8 mouse cellular contexts compared by ENCODE assay signal in the genomic region with DNA sequence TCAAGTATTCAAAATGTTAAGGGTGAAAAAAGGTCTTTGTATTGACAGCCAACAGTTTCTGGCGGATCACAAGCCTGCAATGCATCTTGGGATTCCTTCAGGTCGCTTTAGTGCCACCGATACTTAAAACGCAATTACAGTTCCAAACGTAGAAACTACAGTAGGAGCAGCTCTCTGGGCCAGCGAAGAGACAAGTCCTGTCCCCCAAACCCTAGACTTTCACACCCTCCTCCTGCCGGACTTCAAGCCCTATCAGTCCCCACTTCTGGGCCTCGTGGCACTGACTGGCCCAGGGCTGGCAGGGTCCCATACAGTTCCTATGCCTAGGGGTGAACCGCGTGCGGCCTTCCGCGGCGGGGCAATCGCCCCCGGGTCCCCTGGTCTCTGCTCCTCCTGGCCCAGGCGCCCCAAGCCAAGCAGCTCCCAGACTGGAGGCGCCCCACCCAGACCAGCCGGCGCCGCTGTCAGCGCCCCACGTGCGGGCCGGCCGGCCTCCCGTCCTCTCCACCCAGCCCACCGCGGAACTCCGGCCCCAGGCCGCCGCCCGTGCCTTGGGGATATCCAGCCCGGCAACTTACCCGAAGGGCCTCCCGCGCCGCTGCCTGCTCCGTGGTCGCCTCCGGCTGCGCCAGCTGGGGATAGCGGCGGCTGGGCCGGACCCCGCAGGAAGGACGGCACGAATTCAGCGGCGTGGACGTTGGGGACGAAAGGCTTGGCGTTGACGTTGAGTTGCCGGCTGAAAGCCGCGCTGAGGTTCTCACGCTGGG. TPM values are rescaled to one million over a fixed set of nuclear protein-coding genes. Genes with fewer than 3 reads are reported as not detected.
DNase-seq lines count a peak whose midpoint lies in the region; ATAC-seq lines count a peak whose summit lies in the region.

No protein-coding gene starts in this region.

- H3K27me3 ChIP-seq in embryonic facial prominence, embryonic 11.5 days (ENCODE audit: control insufficient read depth, insufficient read depth, low read length): no peaks in the 10 kb centered on the region
- H3K27me3 ChIP-seq in limb, embryonic 15.5 days: no peaks in the 10 kb centered on the region
- no peaks in the 10 kb centered on the region for H3K27me3 ChIP-seq in midbrain, embryonic 16.5 days (ENCODE audit: control insufficient read depth, insufficient read depth, low read depth, low read length)

- no peaks in the 10 kb centered on the region; the same call in 1 of the 2 replicates for H3K4me1 ChIP-seq in embryonic facial prominence, embryonic 11.5 days (ENCODE audit: control insufficient read depth, insufficient read depth, low read length)
- H3K4me1 ChIP-seq in limb, embryonic 15.5 days: peaks cover 8% of the 10 kb centered on the region; the same call in 1 of the 2 replicates
- peaks cover 17% of the 10 kb centered on the region for H3K4me1 ChIP-seq in midbrain, embryonic 16.5 days (ENCODE audit: control insufficient read depth, insufficient read depth, low read length)

- WGBS in embryonic facial prominence, embryonic 11.5 days: under 1% methylated on average over 47 of the region's 58 CpGs
- WGBS in limb, embryonic 15.5 days: under 1% methylated on average over 58 of the region's 58 CpGs
- WGBS in midbrain, embryonic 16.5 days: under 1% methylated on average over 58 of the region's 58 CpGs

- peak; percentile 64 for DNase-seq in 3T3-L1 (ENCODE audit: low read depth, low spot score)
- DNase-seq in adrenal gland, adult 8-10 months: peak; percentile 39
- peak; percentile 36 for DNase-seq in embryonic facial prominence, embryonic 11.5 days (ENCODE audit: low spot score)
- peak; percentile 96 for DNase-seq in heart, adult 11 months
- DNase-seq in kidney, adult 18-20 months: peak; percentile 62
- DNase-seq in spleen, postnatal 4 days (ENCODE audit: low spot score in 2 of 2): peak; percentile 54 to 83

- peak overlapping the region; percentile 95 for H3K9ac ChIP-seq in embryonic facial prominence, embryonic 11.5 days (replicated peaks; ENCODE audit: low read length)
- H3K9ac ChIP-seq in limb, embryonic 15.5 days: peak overlapping the region; percentile 93
- H3K9ac ChIP-seq in midbrain, embryonic 16.5 days (ENCODE audit: low read depth, low read length): peak overlapping the region; percentile 93

- ATAC-seq in embryonic facial prominence, embryonic 11.5 days (replicated peaks; ENCODE audit: insufficient number of reproducible peaks, low FRiP score, low TSS enrichment, low read depth): peak; percentile 46
- peak; percentile 15; the same call in 1 of the 2 replicates for ATAC-seq in limb, embryonic 15.5 days (ENCODE audit: insufficient number of reproducible peaks, low FRiP score, low TSS enrichment, low read depth)
- peak; percentile 26 for ATAC-seq in midbrain, embryonic 16.5 days

- peak overlapping the region; percentile 100 for H3K4me3 ChIP-seq in embryonic facial prominence, embryonic 11.5 days (ENCODE audit: low read depth, low read length)
- H3K4me3 ChIP-seq in limb, embryonic 15.5 days: peak overlapping the region; percentile 100
- H3K4me3 ChIP-seq in midbrain, embryonic 16.5 days (ENCODE audit: low read depth, low read length): peak overlapping the region; percentile 100

- no peaks in the 10 kb centered on the region for H3K36me3 ChIP-seq in embryonic facial prominence, embryonic 11.5 days (replicated peaks; ENCODE audit: control insufficient read depth, insufficient read depth, low read depth, low read length)
- H3K36me3 ChIP-seq in limb, embryonic 15.5 days: peaks cover 3% of the 10 kb centered on the region; the same call in 1 of the 2 replicates
- H3K36me3 ChIP-seq in midbrain, embryonic 16.5 days (ENCODE audit: control insufficient read depth, insufficient read depth, low read length): no peaks in the 10 kb centered on the region

- peak overlapping the region; percentile 82 for H3K4me2 ChIP-seq in embryonic facial prominence, embryonic 11.5 days (ENCODE audit: low read depth, low read length)
- peak overlapping the region; percentile 68 for H3K4me2 ChIP-seq in limb, embryonic 15.5 days
- H3K4me2 ChIP-seq in midbrain, embryonic 16.5 days (ENCODE audit: low read length): peak overlapping the region; percentile 96

- H3K9me3 ChIP-seq in embryonic facial prominence, embryonic 11.5 days (replicated peaks; ENCODE audit: control insufficient read depth, low read length): no peaks in the 10 kb centered on the region
- no peaks in the 10 kb centered on the region for H3K9me3 ChIP-seq in limb, embryonic 15.5 days
- no peaks in the 10 kb centered on the region for H3K9me3 ChIP-seq in midbrain, embryonic 16.5 days (replicated peaks; ENCODE audit: control insufficient read depth, low read length, poor library complexity, severe bottlenecking)

- peak overlapping the region; percentile 89 for H3K27ac ChIP-seq in embryonic facial prominence, embryonic 11.5 days (replicated peaks; ENCODE audit: low read depth, low read length)
- peak overlapping the region; percentile 96 for H3K27ac ChIP-seq in limb, embryonic 15.5 days
- H3K27ac ChIP-seq in midbrain, embryonic 16.5 days (ENCODE audit: low read length): peak overlapping the region; percentile 91

RNA-seq across cellular contexts. Expression of a gene that starts 0.9 kb away (rescaled TPM):
- total RNA-seq in adrenal gland, adult 8-10 months (2022): 100 to 1,000 TPM; 106 to 147 (median 121) TPM
- polyA plus RNA-seq in embryonic facial prominence, embryonic 11.5 days (2014; fragmentation: Nextera tagmentation; extraction: Ambion mirVana): 102 and 109 TPM in 2 replicates
- 60.8 and 75.5 TPM in 2 replicates for polyA plus RNA-seq in limb, embryonic 15.5 days (2015; fragmentation: Nextera tagmentation; extraction: Ambion mirVana)
- polyA plus RNA-seq in midbrain, embryonic 16.5 days (2015; fragmentation: Nextera tagmentation; extraction: Ambion mirVana): 39.6 and 41.9 TPM in 2 replicates

RNA-seq across cellular contexts. Expression of a gene that starts 50.1 kb away (rescaled TPM):
- total RNA-seq in adrenal gland, adult 8-10 months (2022): 10 to 100 TPM; 70.7 to 71.9 (median 71.3) TPM
- polyA plus RNA-seq in embryonic facial prominence, embryonic 11.5 days (2014; fragmentation: Nextera tagmentation; extraction: Ambion mirVana): 285 and 309 TPM in 2 replicates
- 156 and 160 TPM in 2 replicates for polyA plus RNA-seq in limb, embryonic 15.5 days (2015; fragmentation: Nextera tagmentation; extraction: Ambion mirVana)
- 125 and 127 TPM in 2 replicates for polyA plus RNA-seq in midbrain, embryonic 16.5 days (2015; fragmentation: Nextera tagmentation; extraction: Ambion mirVana)

Comparison
In these comparisons a context has a peak if more than half of its experiments do, and no peak if none do; other contexts are left out.
1. Peak in every context shown above with its lines: DNase-seq, ATAC-seq, H3K4me3 ChIP-seq and H3K27ac ChIP-seq.
2. DNase-seq: peak in every context shown above with its lines; median percentile 96 in heart, adult 11 months; 68 in spleen, postnatal 4 days; 64 in 3T3-L1; 62 in kidney, adult 18-20 months; 39 in adrenal gland, adult 8-10 months; 36 in embryonic facial prominence, embryonic 11.5 days.